Mouse (Mus musculus): ENCODE results near the gene Akt1. TPM values are rescaled to one million over a fixed set of nuclear protein-coding genes. Genes with fewer than 3 reads are reported as not detected.
A peak's percentile ranks its signal among the peaks of the same experiment; 100 is the strongest.

Gene Akt1
- polyA plus RNA-seq, 1 experiment from 2014 or later, result 64.5 TPM

- H3K9me3 ChIP-seq, result no peaks in the 10 kb centered on the region; the same call in 1 of the 2 replicates
- no peak overlapping the region for H3K9ac ChIP-seq
- H3K27ac ChIP-seq, result no peak overlapping the region
- H3K27me3 ChIP-seq, result peaks cover 44% of the 10 kb centered on the region
- H3K4me1 ChIP-seq (replicated peaks), result peaks cover 21% of the 10 kb centered on the region
- H3K4me3 ChIP-seq, result no peak overlapping the region
- no peak overlapping the region for H3K4me2 ChIP-seq
- 14% methylated on average over 8 of the region's 8 CpGs for WGBS
- no peaks in the 10 kb centered on the region for H3K36me3 ChIP-seq
- peak; percentile 47 for ATAC-seq (ENCODE audit: low FRiP score)
These were observed 56.7 kb downstream of the Akt1 start for GRCm38 (mm10) chr12:112617898-112618380.

- Histone ChIP-seq H3K4me1 (replicated peaks) (peaks cover 21% of the 10 kb centered on the region), H3K27me3 (peaks cover 40% of the 10 kb centered on the region), H3K4me3 (no peak overlapping the region), H3K36me3 (no peaks in the 10 kb centered on the region), H3K27ac (no peak overlapping the region), H3K9me3 (no peaks in the 10 kb centered on the region; the same call in 1 of the 2 replicates), H3K9ac (no peak overlapping the region), H3K4me2 (no peak overlapping the region)
- WGBS, result 85% methylated on average over 11 of the region's 11 CpGs
- ATAC-seq (ENCODE audit: low FRiP score), result no peak
These were observed 57.5 kb downstream of the Akt1 start for GRCm38 (mm10) chr12:112617184-112617583.

DNA sequence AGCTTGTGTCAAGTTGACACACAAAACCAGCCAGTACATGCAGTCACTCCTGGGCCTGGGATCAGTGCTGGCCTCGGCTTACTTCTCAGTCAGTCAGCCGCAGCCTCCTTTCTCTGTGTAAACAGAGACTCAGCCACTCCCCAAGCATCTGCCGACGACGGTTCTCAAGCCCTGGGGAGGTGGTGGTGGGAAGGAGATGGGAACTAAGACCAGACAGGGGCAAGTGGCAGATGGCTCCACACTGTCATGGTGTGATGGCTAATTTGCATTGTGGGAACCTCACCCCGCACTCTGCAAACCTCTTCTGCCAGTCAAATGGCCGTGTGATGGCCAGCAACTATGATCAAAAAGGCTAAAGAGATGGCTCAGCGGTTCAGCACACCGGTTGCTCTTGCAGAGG is 58.0 kb downstream of the Akt1 start:
- no peak overlapping the region for H3K9ac ChIP-seq
- H3K36me3 ChIP-seq, result no peaks in the 10 kb centered on the region
- H3K4me3 ChIP-seq, result no peak overlapping the region
- peaks cover 35% of the 10 kb centered on the region for H3K27me3 ChIP-seq
- 52% methylated on average over 9 of the region's 9 CpGs for WGBS
- H3K4me1 ChIP-seq (replicated peaks), result peaks cover 21% of the 10 kb centered on the region
- no peak overlapping the region for H3K4me2 ChIP-seq
- H3K9me3 ChIP-seq, result no peaks in the 10 kb centered on the region; the same call in 1 of the 2 replicates
- no peak for ATAC-seq (ENCODE audit: low FRiP score)
- H3K27ac ChIP-seq, result no peak overlapping the region

GRCm38 (mm10) chr12:112609031-112609430 is 65.7 kb downstream of the Akt1 start:
- H3K4me1 ChIP-seq (replicated peaks), result peaks cover 9% of the 10 kb centered on the region
- no peak overlapping the region for H3K27ac ChIP-seq
- WGBS, result 93% methylated on average over 10 of the region's 10 CpGs
- no peak for ATAC-seq (ENCODE audit: low FRiP score)
- no peaks in the 10 kb centered on the region for H3K36me3 ChIP-seq
- H3K27me3 ChIP-seq, result no peaks in the 10 kb centered on the region
- H3K9ac ChIP-seq, result no peak overlapping the region
- H3K4me2 ChIP-seq, result no peak overlapping the region
- H3K4me3 ChIP-seq, result no peak overlapping the region
- H3K9me3 ChIP-seq, result no peaks in the 10 kb centered on the region

DNA sequence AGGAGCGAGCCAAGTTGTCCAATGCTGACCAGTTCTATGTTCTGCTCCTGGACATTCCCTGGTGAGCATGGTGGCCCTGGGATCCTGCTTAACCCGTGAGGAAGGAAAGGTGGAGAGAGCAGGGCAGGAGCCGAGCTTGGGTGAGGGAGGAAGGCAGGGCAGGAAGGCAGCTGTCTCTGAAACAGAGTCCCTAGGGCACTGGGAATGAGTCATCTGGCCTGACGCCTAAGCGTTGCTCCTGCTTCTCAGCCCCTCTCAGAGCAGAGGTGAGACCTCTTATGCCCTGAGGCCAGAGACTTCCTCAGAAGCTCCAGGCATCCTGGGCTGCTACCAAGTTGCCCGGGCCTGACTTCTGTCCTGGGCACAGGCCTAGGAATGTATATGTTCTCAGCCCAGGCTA is 67.7 kb downstream of the Akt1 start:
- no peak for ATAC-seq (ENCODE audit: low FRiP score)

GRCm38 (mm10) chr12:112605766-112606165 is 68.9 kb downstream of the Akt1 start:
- Histone ChIP-seq H3K27me3 (no peaks in the 10 kb centered on the region), H3K27ac (no peak overlapping the region), H3K36me3 (no peaks in the 10 kb centered on the region), H3K4me1 (replicated peaks) (peaks cover 9% of the 10 kb centered on the region), H3K9ac (no peak overlapping the region), H3K4me3 (no peak overlapping the region), H3K9me3 (no peaks in the 10 kb centered on the region), H3K4me2 (no peak overlapping the region)
- 45% methylated on average over 6 of the region's 6 CpGs for WGBS
- ATAC-seq (ENCODE audit: low FRiP score), result 0 out of 2 replicates have a peak, but pooled peaks have one; percentile 51

More for the DNA sequence above, 67.7 kb downstream of the Akt1 start:
- no peak overlapping the region for H3K4me2 ChIP-seq
- no peak overlapping the region for H3K4me3 ChIP-seq
- H3K9me3 ChIP-seq, result no peaks in the 10 kb centered on the region
- 87% methylated on average over 6 of the region's 6 CpGs for WGBS
- no peaks in the 10 kb centered on the region for H3K27me3 ChIP-seq
- peaks cover 9% of the 10 kb centered on the region for H3K4me1 ChIP-seq (replicated peaks)
- H3K27ac ChIP-seq, result no peak overlapping the region
- no peaks in the 10 kb centered on the region for H3K36me3 ChIP-seq
- no peak overlapping the region for H3K9ac ChIP-seq

GRCm38 (mm10) chr12:112604709-112605649 is 69.7 kb downstream of the Akt1 start:
- H3K4me1 ChIP-seq (replicated peaks), result peaks cover 9% of the 10 kb centered on the region
- ATAC-seq (ENCODE audit: low FRiP score), result peak; percentile 50; the same call in 1 of the 2 replicates
- H3K27ac ChIP-seq, result no peak overlapping the region
- H3K9me3 ChIP-seq, result no peaks in the 10 kb centered on the region
- 60% methylated on average over 20 of the region's 20 CpGs for WGBS
- 0 out of 2 replicates have a peak overlapping the region, but pooled peaks have one; percentile 35 for H3K9ac ChIP-seq
- no peak overlapping the region for H3K4me2 ChIP-seq
- no peak overlapping the region for H3K4me3 ChIP-seq
- H3K36me3 ChIP-seq, result no peaks in the 10 kb centered on the region
- H3K27me3 ChIP-seq, result no peaks in the 10 kb centered on the region

DNA sequence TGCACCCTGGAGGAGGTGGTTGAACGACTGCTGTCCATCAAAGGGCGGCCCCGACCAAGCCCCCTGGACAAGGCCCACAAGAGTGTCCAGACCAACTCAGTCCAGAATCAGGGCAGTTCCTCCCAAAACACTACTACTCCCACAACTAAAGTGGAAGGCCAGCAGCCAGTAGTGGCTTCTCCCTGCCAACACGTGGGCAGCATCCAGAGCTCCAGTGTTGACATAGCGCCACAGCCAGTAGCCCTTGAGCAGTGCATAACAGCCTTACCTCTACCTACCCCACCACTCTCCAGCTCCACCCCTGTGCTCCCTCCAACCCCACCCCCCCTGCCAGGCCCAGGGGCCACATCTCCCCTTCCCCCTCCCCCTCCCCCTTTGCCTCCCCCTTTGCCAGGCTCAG is 70.7 kb downstream of the Akt1 start:
- Histone ChIP-seq H3K4me2 (no peak overlapping the region), H3K9ac (no peak overlapping the region), H3K27me3 (no peaks in the 10 kb centered on the region), H3K4me3 (no peak overlapping the region), H3K4me1 (replicated peaks) (peaks cover 9% of the 10 kb centered on the region), H3K27ac (no peak overlapping the region), H3K9me3 (no peaks in the 10 kb centered on the region), H3K36me3 (no peaks in the 10 kb centered on the region)
- no peak for ATAC-seq (ENCODE audit: low FRiP score)
- 88% methylated on average over 5 of the region's 5 CpGs for WGBS

Small RNAs within 50 kb of the gene (microRNA-seq; reads per million reads assigned to microRNA genes)
- gene Mir6939, result 0.70 reads per million

Other genes starting within 250 kb of the Akt1 start
- 0.12 TPM in 1 of 2 replicates, not detected in the other for gene A530016L24Rik, start 185.4 kb downstream of the Akt1 start, polyA plus RNA-seq (2015; fragmentation: Nextera tagmentation; extraction: Ambion mirVana)
- 40.8 and 44.4 TPM in 2 replicates for gene Tmem179, start 158.1 kb downstream of the Akt1 start, polyA plus RNA-seq (2015; fragmentation: Nextera tagmentation; extraction: Ambion mirVana)
- 1.1 and 1.6 TPM in 2 replicates for gene Inf2, start 86.1 kb downstream of the Akt1 start, polyA plus RNA-seq (2015; fragmentation: Nextera tagmentation; extraction: Ambion mirVana)
- gene Adssl1, start 54.8 kb downstream of the Akt1 start, polyA plus RNA-seq (2015; fragmentation: Nextera tagmentation; extraction: Ambion mirVana), result 3.1 and 3.2 TPM in 2 replicates
- gene Siva1, start 30.2 kb downstream of the Akt1 start, polyA plus RNA-seq (2015; fragmentation: Nextera tagmentation; extraction: Ambion mirVana), result 62.6 and 63.8 TPM in 2 replicates
- 3.6 and 4.6 TPM in 2 replicates for gene Zbtb42, start 3.9 kb upstream of the Akt1 start, polyA plus RNA-seq (2015; fragmentation: Nextera tagmentation; extraction: Ambion mirVana)
- 24.2 and 24.9 TPM in 2 replicates for gene Cep170b, start 45.6 kb upstream of the Akt1 start, polyA plus RNA-seq (2015; fragmentation: Nextera tagmentation; extraction: Ambion mirVana)
- gene Pld4, start 85.8 kb upstream of the Akt1 start, polyA plus RNA-seq (2015; fragmentation: Nextera tagmentation; extraction: Ambion mirVana), result 6.4 and 7.0 TPM in 2 replicates
- 0.84 and 0.86 TPM in 2 replicates for gene Ahnak2, start 127.8 kb upstream of the Akt1 start, polyA plus RNA-seq (2015; fragmentation: Nextera tagmentation; extraction: Ambion mirVana)
- gene Clba1, start 134.1 kb upstream of the Akt1 start, polyA plus RNA-seq (2015; fragmentation: Nextera tagmentation; extraction: Ambion mirVana), result 20.0 and 21.9 TPM in 2 replicates
- 55.3 and 60.5 TPM in 2 replicates for gene Cdca4, start 154.5 kb upstream of the Akt1 start, polyA plus RNA-seq (2015; fragmentation: Nextera tagmentation; extraction: Ambion mirVana)
- gene Gpr132, start 193.3 kb upstream of the Akt1 start, polyA plus RNA-seq (2015; fragmentation: Nextera tagmentation; extraction: Ambion mirVana), result not detected in 2 replicates